Mouse (Mus musculus): ENCODE measurements around the gene Rpp30.

Rpp30 gene

DNA sequence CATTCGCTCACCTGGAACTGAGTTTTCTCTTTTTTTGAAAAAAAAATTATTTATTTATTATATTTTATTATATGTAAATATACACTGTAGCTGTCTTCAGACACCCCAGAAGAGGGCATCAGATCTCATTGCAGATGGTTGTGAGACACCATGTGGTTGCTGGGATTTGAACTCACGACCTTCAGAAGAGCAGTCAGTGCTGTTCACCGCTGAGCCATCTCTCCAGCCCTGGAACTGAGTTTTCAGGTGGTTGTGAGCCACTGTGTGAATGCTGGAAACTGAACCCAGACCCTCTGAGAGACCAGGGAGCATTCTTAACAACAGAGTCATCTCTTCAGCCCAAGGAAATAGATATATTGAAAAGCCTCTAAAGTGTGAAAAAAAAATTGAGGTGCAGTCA, 44.9 kb downstream of the Rpp30 start:
- DNase-seq (ENCODE audit: low read depth, low spot score), result no peak

DNA sequence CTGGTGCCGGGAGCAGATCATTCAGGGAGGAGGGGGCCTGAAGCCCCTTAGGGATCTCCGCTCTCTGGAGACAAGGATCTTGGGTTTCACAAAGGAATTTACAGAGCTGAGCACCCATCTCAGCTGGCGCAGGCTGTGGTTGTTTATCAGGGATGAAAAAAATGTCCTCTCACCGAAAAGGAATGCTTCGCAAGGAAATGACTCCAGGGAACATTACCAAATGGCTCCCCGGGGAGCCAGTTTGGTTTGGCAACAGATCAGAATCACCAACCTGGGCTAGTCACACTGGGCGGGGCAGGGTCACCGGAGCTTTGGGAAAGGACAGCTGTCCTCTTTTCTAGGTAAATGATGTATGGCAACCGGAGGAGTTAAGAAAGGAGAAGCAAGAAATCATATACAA, 45.7 kb downstream of the Rpp30 start:
- no peak for DNase-seq (ENCODE audit: low read depth, low spot score)

DNA sequence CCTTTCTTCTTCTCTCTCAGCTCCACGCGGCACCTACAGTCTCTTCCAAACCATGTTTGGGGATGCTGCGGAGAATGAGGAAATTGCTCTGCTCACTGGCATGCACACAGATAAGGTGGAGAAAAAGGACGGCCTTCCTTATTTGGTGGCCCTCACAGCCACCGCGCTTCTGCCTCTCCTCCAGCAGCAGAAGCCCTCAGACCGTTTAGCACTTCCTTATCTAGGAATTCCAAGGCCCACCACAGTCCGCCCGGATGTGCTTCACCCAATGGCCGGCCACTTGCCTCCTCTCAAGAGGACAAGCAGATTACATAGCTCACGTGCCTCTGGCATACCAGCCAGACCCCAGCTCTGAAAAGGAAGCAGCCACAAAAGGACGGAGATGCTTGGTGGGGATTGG, 46.1 kb downstream of the Rpp30 start:
- DNase-seq (ENCODE audit: low read depth, low spot score), result no peak

DNA sequence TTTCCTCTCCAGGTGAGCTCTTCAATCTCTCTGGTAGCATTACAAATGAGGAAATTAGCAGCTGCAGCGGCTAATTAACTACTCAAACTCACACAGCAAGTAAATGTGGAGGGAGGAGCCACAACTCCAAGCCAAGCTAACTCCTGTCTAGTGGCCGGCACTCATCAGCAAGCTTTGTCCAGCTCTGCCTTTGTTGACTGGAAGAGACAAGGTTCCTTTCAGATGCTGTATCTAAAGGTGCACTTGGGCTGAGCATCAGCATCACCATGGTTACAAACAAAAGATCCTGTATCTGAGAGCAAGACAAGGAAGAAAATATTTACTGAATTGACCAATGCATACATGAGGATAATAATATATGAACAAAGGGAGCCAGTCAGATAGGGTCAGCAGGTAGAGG, 46.7 kb downstream of the Rpp30 start:
- no peak for DNase-seq (ENCODE audit: low read depth, low spot score)

DNA sequence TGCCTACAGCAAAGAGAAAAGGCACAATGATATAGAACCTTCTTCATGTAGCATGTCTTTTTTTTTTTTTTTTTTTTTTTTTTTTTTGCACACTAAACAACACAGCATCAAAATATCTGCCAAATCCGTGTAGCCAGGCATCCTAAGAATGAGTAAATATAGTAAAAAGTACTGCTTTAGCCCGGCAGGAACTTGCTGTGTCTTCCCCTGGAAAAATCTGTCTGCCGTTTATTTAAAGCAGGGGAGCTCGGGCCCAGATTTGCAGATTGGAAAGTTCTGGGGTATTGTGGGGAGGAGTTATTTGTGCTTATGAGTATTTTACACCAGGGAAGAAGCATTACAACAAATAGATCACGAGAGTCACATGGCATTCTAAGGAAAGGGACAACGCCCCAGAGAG, 48.5 kb downstream of the Rpp30 start:
- DNase-seq (ENCODE audit: low read depth, low spot score), result peak; percentile 25

DNA sequence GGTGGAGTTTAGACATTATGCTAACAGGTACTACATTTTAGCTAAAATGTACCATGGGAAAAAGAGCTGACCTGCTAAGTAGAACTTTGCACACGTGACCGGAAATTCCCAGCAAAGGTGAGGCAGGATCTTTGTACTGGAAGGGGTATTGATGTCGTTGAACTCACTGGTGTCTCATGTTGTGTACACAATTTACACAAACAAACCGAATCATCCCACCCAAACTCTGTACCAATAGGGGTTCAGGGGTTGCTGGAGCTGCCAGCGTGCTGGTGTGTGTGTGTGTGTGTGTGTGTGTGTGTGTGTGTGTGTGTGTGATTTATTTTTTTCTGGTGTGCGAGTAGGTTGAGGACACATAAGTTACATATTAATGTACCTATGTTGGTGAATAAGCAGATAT, 49.5 kb downstream of the Rpp30 start:
- no peak for DNase-seq (ENCODE audit: low read depth, low spot score)

DNA sequence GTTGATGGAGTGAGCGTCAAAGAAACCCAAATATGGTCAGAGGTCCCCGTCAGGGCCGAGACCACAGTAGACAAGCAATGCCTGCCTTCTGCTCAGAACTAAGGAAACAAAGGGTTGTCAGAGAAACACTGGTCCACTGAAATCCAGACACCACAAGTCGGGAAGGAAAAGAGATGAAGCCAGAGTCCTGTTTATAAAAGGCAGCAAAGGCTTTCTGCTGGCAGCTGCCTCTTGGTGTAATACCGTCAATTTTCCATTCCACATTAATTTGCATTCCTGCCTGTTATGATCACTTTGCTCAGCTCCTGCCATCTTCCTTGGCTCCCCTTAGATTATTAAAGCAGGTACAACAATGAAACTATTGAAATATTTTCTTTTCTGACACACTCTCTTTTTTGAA, 50.2 kb downstream of the Rpp30 start:
- no peak for DNase-seq (ENCODE audit: low read depth, low spot score)

DNA sequence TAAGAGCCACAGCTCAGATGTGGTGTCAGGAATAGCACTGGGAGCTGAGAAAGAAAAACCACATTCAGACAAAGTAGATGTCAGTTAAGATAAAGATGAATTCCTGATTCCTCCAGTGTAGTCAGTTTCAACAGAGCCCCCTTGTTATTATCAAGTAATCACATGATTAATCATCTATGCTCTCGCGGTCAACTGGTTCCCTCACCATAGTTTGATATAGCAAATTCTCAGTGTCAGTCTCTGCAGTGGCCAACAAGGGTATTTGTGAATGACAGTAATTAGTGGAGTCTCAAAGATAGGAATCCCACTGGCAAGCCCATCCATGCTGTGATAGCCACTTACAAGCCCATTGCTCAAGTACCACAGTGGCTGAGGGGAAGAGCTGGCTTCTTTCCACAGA, 60.1 kb downstream of the Rpp30 start:
- DNase-seq (ENCODE audit: low read depth, low spot score), result no peak

DNA sequence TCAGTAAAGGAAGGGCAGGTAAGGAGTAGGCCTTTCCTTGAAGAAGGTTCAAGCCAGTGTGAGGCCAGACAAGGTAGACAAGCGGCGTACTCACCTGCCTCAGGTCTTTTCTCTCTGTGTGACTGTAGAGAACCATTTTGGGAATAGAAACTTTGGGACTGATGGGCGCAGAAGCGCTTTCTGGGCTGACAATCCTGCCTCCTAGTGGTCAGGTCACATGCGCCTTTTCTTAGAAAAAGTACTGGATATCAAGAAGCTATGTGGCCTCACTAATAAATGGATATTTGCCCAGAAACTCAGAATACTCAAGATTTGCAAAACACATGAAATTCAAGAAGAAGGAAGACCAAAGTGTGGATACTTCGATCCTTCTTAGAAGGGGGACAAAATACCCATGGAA, 65.1 kb downstream of the Rpp30 start:
- no peak for DNase-seq (ENCODE audit: low read depth, low spot score)

DNA sequence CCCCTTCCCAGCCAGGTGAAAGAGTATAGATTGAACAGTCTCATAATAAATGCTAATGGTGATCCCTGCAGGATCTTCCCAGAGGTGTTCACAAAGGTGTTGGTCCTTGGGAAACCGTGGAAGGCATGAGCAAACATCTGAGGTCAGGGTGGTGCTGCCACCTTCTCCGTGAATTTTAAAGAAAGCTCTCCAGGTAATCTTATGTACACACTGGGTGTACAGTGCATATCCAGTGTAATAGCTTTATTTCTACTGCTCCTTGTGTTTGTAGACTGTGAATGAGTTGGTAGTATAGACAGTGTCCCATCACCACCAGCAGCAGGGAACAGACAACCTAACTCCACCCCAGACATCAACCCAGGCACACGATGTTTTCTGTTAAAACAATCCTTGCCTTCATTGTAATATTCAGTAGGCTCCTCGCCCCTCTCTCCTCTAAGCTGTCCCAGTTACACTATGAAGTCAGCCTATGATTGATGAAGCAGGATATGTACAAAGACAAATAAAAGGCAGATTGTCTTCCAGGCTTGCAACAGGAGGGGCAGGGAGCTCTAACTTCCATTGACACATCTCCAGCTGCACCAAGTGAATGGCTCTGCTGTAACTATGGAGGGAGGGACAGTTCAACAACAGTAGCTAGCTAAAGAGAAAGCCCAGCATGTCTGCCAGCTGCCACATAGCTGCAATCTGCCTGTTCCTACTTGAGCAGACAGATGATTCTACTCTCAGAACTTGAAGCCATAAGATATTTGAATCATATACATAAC, 66.9 kb downstream of the Rpp30 start:
- peak; percentile 84 for DNase-seq (ENCODE audit: low read depth, low spot score)

Data from brain, adult 2 months (tissue).